Mouse (Mus musculus): Measurements from ENCODE around the gene Etv3. TPM values are rescaled to one million over a fixed set of nuclear protein-coding genes. Genes with fewer than 3 reads are reported as not detected.

Gene Etv3
- total RNA-seq, 2 experiments from 2014 or later = 20.5 to 22.5 TPM

Other genes starting within 250 kb of the Etv3 start
- gene Cd5l, start 167.5 kb upstream of the Etv3 start, total RNA-seq (2021) = not detected
- under 1 TPM in 1 of 2 experiments, not detected in 1; 0.43 TPM for gene Fcrl1, start 149.0 kb upstream of the Etv3 start, total RNA-seq (2021)
- gene Fcrl5, start 89.6 kb upstream of the Etv3 start, total RNA-seq (2021) = not detected
- 10 to 100 TPM; 54.1 to 55.0 TPM for gene Arhgef11, start 92.2 kb downstream of the Etv3 start, total RNA-seq (2021)
- gene Lrrc71, start 223.2 kb downstream of the Etv3 start, total RNA-seq (2021) = under 1 TPM; 0.23 to 0.69 TPM